Mouse (Mus musculus) ES-Bruce4 (cell line): Measurements from ENCODE around the gene Krt10.

Experiments
- CTCF ChIP-seq: IDR thresholded peaks from one replicate; pipeline ENCODE4 v1.8.1; 2011; ENCODE audit warnings: low read depth, low read length
- EP300 ChIP-seq: IDR thresholded peaks from 2 replicates; pipeline ENCODE4 v1.6.1; 2011; ENCODE audit warnings: low read depth, low read length; ENCODE audit not compliant: insufficient read depth
- POLR2A ChIP-seq: IDR thresholded peaks from one replicate; pipeline ENCODE4 v1.8.1; 2011; ENCODE audit warnings: low read length; ENCODE audit not compliant: insufficient read depth

DNA sequence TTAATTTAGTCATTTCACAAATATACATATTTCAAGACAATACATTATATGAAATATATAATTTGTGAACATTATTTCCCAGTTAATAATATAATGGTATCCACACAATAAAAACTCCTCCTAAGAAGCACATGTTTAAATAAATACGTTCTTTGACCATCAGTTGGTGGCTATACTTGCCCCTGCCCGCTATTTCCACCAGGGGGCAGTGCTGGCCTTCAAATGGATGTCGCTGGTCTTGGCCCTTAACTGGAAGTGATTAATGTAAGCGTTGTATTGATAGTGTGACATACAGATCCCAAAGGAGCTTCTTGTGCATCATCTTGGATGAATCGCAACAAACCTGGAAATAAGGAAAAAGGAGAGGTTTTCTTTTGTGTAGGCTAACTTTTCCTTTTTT is 9.6 kb downstream of the Krt10 start:
- TF ChIP-seq POLR2A (no peak), CTCF (peak; percentile 81), EP300 (no peak)
